Mouse (Mus musculus): ENCODE measurements around the gene Camk2g.

- TF ChIP-seq USF1 (IDR thresholded peaks at IDR 0.05; ENCODE audit: low read depth) (no peak), CTCF (IDR thresholded peaks at IDR 0.05; ENCODE audit: control insufficient read depth, insufficient read depth, insufficient read length) (no peak)
Observed at GRCm38 (mm10) chr14:20768581-20768980, 25.3 kb downstream of the Camk2g start.
